Mouse (Mus musculus): ENCODE measurements around the gene Amh. TPM values are rescaled to one million over a fixed set of nuclear protein-coding genes. Genes with fewer than 3 reads are reported as not detected.
A peak's percentile ranks its signal among the peaks of the same experiment; 100 is the strongest.

Amh gene
- not detected in 2 replicates for polyA plus RNA-seq (2014; fragmentation: Nextera tagmentation; extraction: Ambion mirVana)

GRCm38 (mm10) chr10:80804916-80805315 lies at the start of gene Amh:
Gene Amh, plus strand, starts transcription at chr10:80805243.
- H3K4me3 ChIP-seq (ENCODE audit: low read depth, low read length): no peak within 1 kb of the TSS
- H3K27ac ChIP-seq (ENCODE audit: low read depth, low read length): no peak within 1 kb of the TSS
- no peaks in the 10 kb centered on the region for H3K9me3 ChIP-seq (ENCODE audit: control insufficient read depth, low read length)
- WGBS: 65% methylated on average over 6 of the region's 6 CpGs
- no peak for DNase-seq (ENCODE audit: low spot score, missing footprints)
- no peak within 1 kb of the TSS for H3K9ac ChIP-seq (ENCODE audit: low read length)
- no peak within 1 kb of the TSS for H3K4me2 ChIP-seq
- peaks cover 30% of the 10 kb centered on the region for H3K4me1 ChIP-seq (ENCODE audit: control insufficient read depth, insufficient read depth, low read length)
- H3K27me3 ChIP-seq (ENCODE audit: control insufficient read depth, insufficient read depth, low read length): peaks cover 25% of the 10 kb centered on the region
- ATAC-seq (ENCODE audit: low FRiP score): no peak
- peaks cover 28% of the 10 kb centered on the region for H3K36me3 ChIP-seq (ENCODE audit: control insufficient read depth, insufficient read depth, low read length)

- no peaks in the 10 kb centered on the region for H3K9me3 ChIP-seq (ENCODE audit: control insufficient read depth, low read length)
- peak overlapping the region; percentile 99 for H3K4me3 ChIP-seq (ENCODE audit: low read depth, low read length)
- DNase-seq (ENCODE audit: low spot score, missing footprints) (peak; percentile 92), ATAC-seq (ENCODE audit: low FRiP score) (no peak)
- under 1% methylated on average over 71 of the region's 75 CpGs for WGBS
- no peaks in the 10 kb centered on the region for H3K27me3 ChIP-seq (ENCODE audit: control insufficient read depth, insufficient read depth, low read length)
- H3K27ac ChIP-seq (ENCODE audit: low read depth, low read length): peak overlapping the region; percentile 74
- peak overlapping the region; percentile 98 for H3K9ac ChIP-seq (ENCODE audit: low read length)
- H3K4me1 ChIP-seq (ENCODE audit: control insufficient read depth, insufficient read depth, low read length): peaks cover 30% of the 10 kb centered on the region
- no peaks in the 10 kb centered on the region for H3K36me3 ChIP-seq (ENCODE audit: control insufficient read depth, insufficient read depth, low read length)
- H3K4me2 ChIP-seq: peak overlapping the region; percentile 90
Measured at GRCm38 (mm10) chr10:80755291-80756015, 49.6 kb upstream of the Amh start.

DNA sequence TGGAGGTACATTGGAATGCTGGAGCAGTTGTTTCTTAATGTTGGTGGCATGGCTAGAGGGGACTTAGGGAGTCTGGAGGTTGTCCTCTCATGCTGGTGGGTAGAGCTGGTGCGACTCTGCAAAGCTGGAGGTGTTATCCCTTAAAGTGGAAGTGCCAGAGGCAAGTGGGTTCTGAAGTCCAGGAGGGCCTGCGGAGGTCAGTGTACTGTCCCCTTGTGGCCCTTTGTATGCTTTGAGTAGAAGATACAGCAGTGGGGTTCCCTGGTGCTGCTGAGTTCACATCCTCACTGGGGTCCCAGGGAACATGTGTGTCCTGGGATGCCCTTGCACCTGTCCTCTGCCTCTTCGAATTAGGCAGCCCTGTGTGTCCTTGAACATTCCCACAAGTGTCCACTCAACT lies 48.9 kb upstream of the Amh start:
- Histone ChIP-seq H3K9me3 (ENCODE audit: control insufficient read depth, low read length) (no peaks in the 10 kb centered on the region), H3K9ac (ENCODE audit: low read length) (peak overlapping the region; percentile 98), H3K4me2 (peak overlapping the region; percentile 90), H3K4me3 (ENCODE audit: low read depth, low read length) (peak overlapping the region; percentile 99), H3K4me1 (ENCODE audit: control insufficient read depth, insufficient read depth, low read length) (peaks cover 30% of the 10 kb centered on the region), H3K36me3 (ENCODE audit: control insufficient read depth, insufficient read depth, low read length) (no peaks in the 10 kb centered on the region), H3K27me3 (ENCODE audit: control insufficient read depth, insufficient read depth, low read length) (no peaks in the 10 kb centered on the region), H3K27ac (ENCODE audit: low read depth, low read length) (no peak overlapping the region)
- DNase-seq (ENCODE audit: low spot score, missing footprints): no peak
- WGBS: 40% methylated on average over 3 of the region's 3 CpGs
- no peak for ATAC-seq (ENCODE audit: low FRiP score)

GRCm38 (mm10) chr10:80756509-80756908 lies 48.5 kb upstream of the Amh start:
- no peaks in the 10 kb centered on the region for H3K27me3 ChIP-seq (ENCODE audit: control insufficient read depth, insufficient read depth, low read length)
- ATAC-seq (ENCODE audit: low FRiP score) (no peak), DNase-seq (ENCODE audit: low spot score, missing footprints) (peak; percentile 75)
- peak overlapping the region; percentile 90 for H3K4me2 ChIP-seq
- H3K4me3 ChIP-seq (ENCODE audit: low read depth, low read length): peak overlapping the region; percentile 99
- no peaks in the 10 kb centered on the region for H3K36me3 ChIP-seq (ENCODE audit: control insufficient read depth, insufficient read depth, low read length)
- H3K27ac ChIP-seq (ENCODE audit: low read depth, low read length): no peak overlapping the region
- 73% methylated on average over 2 of the region's 2 CpGs for WGBS
- H3K9ac ChIP-seq (ENCODE audit: low read length): peak overlapping the region; percentile 98; the same call in 1 of the 2 replicates
- H3K4me1 ChIP-seq (ENCODE audit: control insufficient read depth, insufficient read depth, low read length): peaks cover 29% of the 10 kb centered on the region
- no peaks in the 10 kb centered on the region for H3K9me3 ChIP-seq (ENCODE audit: control insufficient read depth, low read length)

DNA sequence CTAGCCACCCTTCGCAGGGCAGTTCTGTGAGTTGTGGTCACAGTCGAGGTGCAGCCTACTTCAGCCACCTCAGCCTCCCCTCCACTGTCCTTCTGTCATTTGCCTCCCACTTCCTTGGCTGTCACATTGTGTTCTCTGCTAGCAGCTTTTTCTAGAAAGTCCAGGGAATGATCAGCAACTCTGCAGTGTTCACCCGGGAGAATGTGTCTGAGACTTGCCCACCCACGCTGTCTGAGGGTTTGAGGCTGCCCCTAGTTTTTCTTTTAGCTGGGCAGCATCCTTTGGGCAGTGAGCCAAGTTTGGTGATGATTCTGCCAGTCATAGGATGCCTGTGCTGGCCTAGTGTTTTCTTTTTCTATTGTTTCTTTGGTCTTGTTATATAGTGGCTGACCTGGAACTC lies 48.1 kb upstream of the Amh start:
- DNase-seq (ENCODE audit: low spot score, missing footprints) (peak; percentile 69), ATAC-seq (ENCODE audit: low FRiP score) (no peak)
- H3K27ac ChIP-seq (ENCODE audit: low read depth, low read length): no peak overlapping the region
- H3K4me2 ChIP-seq: peak overlapping the region; percentile 90; the same call in 1 of the 2 replicates
- H3K4me3 ChIP-seq (ENCODE audit: low read depth, low read length): peak overlapping the region; percentile 99; the same call in 1 of the 2 replicates
- H3K36me3 ChIP-seq (ENCODE audit: control insufficient read depth, insufficient read depth, low read length): no peaks in the 10 kb centered on the region
- H3K9ac ChIP-seq (ENCODE audit: low read length): no peak overlapping the region
- WGBS: 76% methylated on average over 4 of the region's 4 CpGs
- no peaks in the 10 kb centered on the region for H3K9me3 ChIP-seq (ENCODE audit: control insufficient read depth, low read length)
- no peaks in the 10 kb centered on the region for H3K27me3 ChIP-seq (ENCODE audit: control insufficient read depth, insufficient read depth, low read length)
- peaks cover 25% of the 10 kb centered on the region for H3K4me1 ChIP-seq (ENCODE audit: control insufficient read depth, insufficient read depth, low read length)

GRCm38 (mm10) chr10:80757717-80758116 lies 47.3 kb upstream of the Amh start:
- Histone ChIP-seq H3K9ac (ENCODE audit: low read length) (no peak overlapping the region), H3K9me3 (ENCODE audit: control insufficient read depth, low read length) (no peaks in the 10 kb centered on the region), H3K27me3 (ENCODE audit: control insufficient read depth, insufficient read depth, low read length) (no peaks in the 10 kb centered on the region), H3K27ac (ENCODE audit: low read depth, low read length) (no peak overlapping the region), H3K4me1 (ENCODE audit: control insufficient read depth, insufficient read depth, low read length) (peaks cover 21% of the 10 kb centered on the region), H3K4me3 (ENCODE audit: low read depth, low read length) (no peak overlapping the region), H3K36me3 (ENCODE audit: control insufficient read depth, insufficient read depth, low read length) (no peaks in the 10 kb centered on the region), H3K4me2 (no peak overlapping the region)
- ATAC-seq (ENCODE audit: low FRiP score) (no peak), DNase-seq (ENCODE audit: low spot score, missing footprints) (peak; percentile 84)
- 45% methylated on average over 5 of the region's 5 CpGs for WGBS

DNA sequence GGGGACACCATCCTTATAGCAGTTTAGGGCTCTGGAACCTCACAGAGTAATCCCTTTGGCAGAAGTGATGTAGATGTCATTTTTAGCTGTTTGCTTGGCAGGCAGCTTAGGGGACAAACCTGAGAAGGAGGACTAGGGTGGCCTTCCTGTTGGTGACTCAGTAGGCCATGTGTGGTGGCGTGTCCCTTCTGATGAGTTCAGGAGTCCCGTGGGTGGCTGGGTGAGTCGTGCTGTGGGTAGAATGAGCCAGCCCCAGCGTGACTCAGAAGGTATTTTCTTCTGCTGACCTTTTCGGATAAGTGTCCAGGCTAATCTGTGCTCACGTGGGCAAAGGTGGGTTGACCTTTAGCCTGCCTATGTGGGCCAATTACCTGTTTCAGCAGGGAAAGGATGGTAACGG lies 46.4 kb upstream of the Amh start:
- H3K27me3 ChIP-seq (ENCODE audit: control insufficient read depth, insufficient read depth, low read length): no peaks in the 10 kb centered on the region
- WGBS: 82% methylated on average over 7 of the region's 7 CpGs
- H3K36me3 ChIP-seq (ENCODE audit: control insufficient read depth, insufficient read depth, low read length): no peaks in the 10 kb centered on the region
- H3K4me2 ChIP-seq: no peak overlapping the region
- DNase-seq (ENCODE audit: low spot score, missing footprints) (no peak), ATAC-seq (ENCODE audit: low FRiP score) (no peak)
- no peak overlapping the region for H3K27ac ChIP-seq (ENCODE audit: low read depth, low read length)
- no peak overlapping the region for H3K4me3 ChIP-seq (ENCODE audit: low read depth, low read length)
- peaks cover 21% of the 10 kb centered on the region for H3K4me1 ChIP-seq (ENCODE audit: control insufficient read depth, insufficient read depth, low read length)
- H3K9me3 ChIP-seq (ENCODE audit: control insufficient read depth, low read length): no peaks in the 10 kb centered on the region
- no peak overlapping the region for H3K9ac ChIP-seq (ENCODE audit: low read length)

GRCm38 (mm10) chr10:80760596-80761524 lies 44.2 kb upstream of the Amh start:
- DNase-seq (ENCODE audit: low spot score, missing footprints): no peak
- H3K4me1 ChIP-seq (ENCODE audit: control insufficient read depth, insufficient read depth, low read length): peaks cover 20% of the 10 kb centered on the region
- no peak overlapping the region; the same call in 1 of the 2 replicates for H3K9ac ChIP-seq (ENCODE audit: low read length)
- no peak overlapping the region for H3K4me3 ChIP-seq (ENCODE audit: low read depth, low read length)
- H3K9me3 ChIP-seq (ENCODE audit: control insufficient read depth, low read length): no peaks in the 10 kb centered on the region
- no peak overlapping the region for H3K27ac ChIP-seq (ENCODE audit: low read depth, low read length)
- no peak for ATAC-seq (ENCODE audit: low FRiP score)
- 85% methylated on average over 4 of the region's 4 CpGs for WGBS
- no peak overlapping the region for H3K4me2 ChIP-seq
- no peaks in the 10 kb centered on the region for H3K27me3 ChIP-seq (ENCODE audit: control insufficient read depth, insufficient read depth, low read length)
- H3K36me3 ChIP-seq (ENCODE audit: control insufficient read depth, insufficient read depth, low read length): no peaks in the 10 kb centered on the region

DNA sequence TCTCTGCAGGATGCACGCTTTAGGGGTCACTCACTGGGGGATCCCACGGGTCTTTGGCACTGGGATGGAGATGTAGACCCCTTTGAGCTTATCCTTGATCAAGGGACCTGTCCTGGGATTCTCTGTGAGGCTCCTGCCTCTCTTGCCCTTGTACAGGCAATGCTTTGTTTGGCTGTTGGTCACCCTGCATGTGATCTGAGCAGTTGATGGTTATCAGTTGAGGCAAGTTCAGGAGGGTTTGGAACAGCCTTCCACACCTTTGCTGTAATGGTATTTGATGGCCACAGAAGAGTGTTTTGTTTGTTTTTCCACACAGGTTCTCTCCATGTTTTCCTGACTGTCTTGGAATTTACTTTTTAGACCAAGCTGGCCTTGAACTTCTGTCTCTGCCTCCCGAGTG lies 43.2 kb upstream of the Amh start:
- WGBS: 82% methylated on average over 3 of the region's 3 CpGs
- Histone ChIP-seq H3K4me1 (ENCODE audit: control insufficient read depth, insufficient read depth, low read length) (peaks cover 10% of the 10 kb centered on the region), H3K27me3 (ENCODE audit: control insufficient read depth, insufficient read depth, low read length) (no peaks in the 10 kb centered on the region), H3K36me3 (ENCODE audit: control insufficient read depth, insufficient read depth, low read length) (no peaks in the 10 kb centered on the region), H3K27ac (ENCODE audit: low read depth, low read length) (no peak overlapping the region), H3K9ac (ENCODE audit: low read length) (no peak overlapping the region), H3K4me2 (no peak overlapping the region), H3K9me3 (ENCODE audit: control insufficient read depth, low read length) (no peaks in the 10 kb centered on the region), H3K4me3 (ENCODE audit: low read depth, low read length) (no peak overlapping the region)
- DNase-seq (ENCODE audit: low spot score, missing footprints) (no peak), ATAC-seq (ENCODE audit: low FRiP score) (no peak)

Data from midbrain, embryonic 11.5 days (tissue).